Mouse (Mus musculus) midbrain, embryonic 16.5 days (tissue): Measurements from ENCODE around the gene Mitd1. TPM values are rescaled to one million over a fixed set of nuclear protein-coding genes. Genes with fewer than 3 reads are reported as not detected.
A peak's percentile ranks its signal among the peaks of the same experiment; 100 is the strongest.

ENCODE experiments used
- ATAC-seq: fragments of 200-750 bp; cut with Nextera tagmentation; 2 replicates; pipeline ENCODE4 v1.8.0; 2017; ENCODE audit warnings: moderate TSS enrichment
- H3K27ac ChIP-seq: fragments of 300-500 bp; sonication (generic); 2 replicates; pipeline ENCODE4 v1.5.1; 2014; ENCODE audit warnings: mild to moderate bottlenecking, low read length, mixed read lengths
- H3K27me3 ChIP-seq: fragments of 300-500 bp; sonication (generic); 2 replicates; pipeline ENCODE4 v1.6.1; 2014; ENCODE audit warnings: low read depth, low read length, mixed read lengths; ENCODE audit not compliant: control insufficient read depth, insufficient read depth
- H3K36me3 ChIP-seq: fragments of 300-500 bp; sonication (generic); 2 replicates; pipeline ENCODE4 v1.6.1; 2014; ENCODE audit warnings: mild to moderate bottlenecking, low read length, moderate library complexity, mixed read lengths; ENCODE audit not compliant: control insufficient read depth, insufficient read depth
- H3K4me1 ChIP-seq: fragments of 300-500 bp; sonication (generic); 2 replicates; pipeline ENCODE4 v1.6.1; 2014; ENCODE audit warnings: mild to moderate bottlenecking, low read length, mixed read lengths; ENCODE audit not compliant: control insufficient read depth, insufficient read depth
- H3K4me2 ChIP-seq: fragments of 300-500 bp; sonication (generic); 2 replicates; pipeline ENCODE4 v1.6.1; 2014; ENCODE audit warnings: mild to moderate bottlenecking, low read length, mixed read lengths
- H3K4me3 ChIP-seq: fragments of 300-500 bp; sonication (generic); 2 replicates; pipeline ENCODE4 v1.5.1; 2014; ENCODE audit warnings: low read depth, mild to moderate bottlenecking, low read length, moderate library complexity, mixed read lengths
- H3K9ac ChIP-seq: fragments of 300-500 bp; sonication (generic); 2 replicates; pipeline ENCODE4 v1.6.1; 2014; ENCODE audit warnings: low read depth, low read length, mixed read lengths
- H3K9me3 ChIP-seq: fragments of 300-500 bp; sonication (generic); replicated peaks from 2 replicates; pipeline ENCODE4 v1.6.1; 2014; ENCODE audit warnings: mild to moderate bottlenecking, low read length, mixed read lengths; ENCODE audit not compliant: control insufficient read depth, poor library complexity, severe bottlenecking
- WGBS: fragments of 180-500 bp; shearing (Covaris S2); extraction: QIAGEN DNeasy Blood & Tissue Kit; methylation state at CpG from one replicate; pipeline ENCODE4 v1.1.7; 2014; 5-methylcytosine and 5-hydroxymethylcytosine counted together
- polyA plus RNA-seq: library from polyadenylated mRNA; unstranded; fragments of >200 nt; fragmentation: Nextera tagmentation; extraction: Ambion mirVana; gene quantifications from 2 replicates; pipeline ENCODE4 v1.2.1, GENCODE M21; 2015

Gene Mitd1
- polyA plus RNA-seq, result 13.8 and 14.0 TPM in 2 replicates

GRCm38 (mm10) chr1:37890025-37890652 lies at the start of gene Mitd1, which contains the start of gene Mrpl30:
Gene Mitd1 (minus strand): TSS chr1:37890411.
Gene Mrpl30 (plus strand): TSS chr1:37890477.
- H3K4me1 ChIP-seq, result peaks cover 20% of the 10 kb centered on the region
- ATAC-seq, result peak; percentile 93
- no peaks in the 10 kb centered on the region for H3K9me3 ChIP-seq
- peaks cover 7% of the 10 kb centered on the region; the same call in 1 of the 2 replicates for H3K36me3 ChIP-seq
- H3K4me3 ChIP-seq, result peak within 1 kb of the TSS; percentile 72
- WGBS, result under 1% methylated on average over 41 of the region's 41 CpGs
- no peaks in the 10 kb centered on the region for H3K27me3 ChIP-seq
- peak within 1 kb of the TSS; percentile 71 for H3K27ac ChIP-seq
- H3K4me2 ChIP-seq, result peak within 1 kb of the TSS; percentile 91
- peak within 1 kb of the TSS; percentile 77 for H3K9ac ChIP-seq

GRCm38 (mm10) chr1:37931806-37932205 lies 41.6 kb upstream of the Mitd1 start:
- Histone ChIP-seq H3K9me3 (no peaks in the 10 kb centered on the region), H3K4me2 (no peak overlapping the region), H3K9ac (no peak overlapping the region), H3K27ac (no peak overlapping the region), H3K36me3 (no peaks in the 10 kb centered on the region), H3K27me3 (no peaks in the 10 kb centered on the region), H3K4me3 (no peak overlapping the region), H3K4me1 (no peaks in the 10 kb centered on the region)
- 9% methylated on average over 3 of the region's 3 CpGs for WGBS
- no peak for ATAC-seq

GRCm38 (mm10) chr1:37925971-37926370 lies 35.8 kb upstream of the Mitd1 start:
- no peaks in the 10 kb centered on the region for H3K36me3 ChIP-seq
- no peak for ATAC-seq
- H3K27ac ChIP-seq, result no peak overlapping the region
- H3K4me2 ChIP-seq, result no peak overlapping the region
- H3K27me3 ChIP-seq, result no peaks in the 10 kb centered on the region
- no peak overlapping the region for H3K4me3 ChIP-seq
- H3K9me3 ChIP-seq, result no peaks in the 10 kb centered on the region
- WGBS, result 74% methylated on average over 8 of the region's 8 CpGs
- no peaks in the 10 kb centered on the region for H3K4me1 ChIP-seq
- H3K9ac ChIP-seq, result no peak overlapping the region

- WGBS, result 58% methylated on average over 8 of the region's 8 CpGs
- no peak for ATAC-seq
- Histone ChIP-seq H3K4me1 (no peaks in the 10 kb centered on the region), H3K27ac (no peak overlapping the region), H3K36me3 (no peaks in the 10 kb centered on the region), H3K4me3 (no peak overlapping the region), H3K27me3 (no peaks in the 10 kb centered on the region), H3K9me3 (no peaks in the 10 kb centered on the region), H3K9ac (no peak overlapping the region), H3K4me2 (no peak overlapping the region)
Measured at GRCm38 (mm10) chr1:37922536-37922935, 32.3 kb upstream of the Mitd1 start.

- Histone ChIP-seq H3K27ac (no peak overlapping the region), H3K4me1 (no peaks in the 10 kb centered on the region), H3K4me3 (no peak overlapping the region), H3K36me3 (no peaks in the 10 kb centered on the region), H3K4me2 (no peak overlapping the region), H3K9me3 (no peaks in the 10 kb centered on the region), H3K27me3 (no peaks in the 10 kb centered on the region), H3K9ac (no peak overlapping the region)
- ATAC-seq, result no peak
- WGBS, result 86% methylated on average over 6 of the region's 6 CpGs
Measured at GRCm38 (mm10) chr1:37918096-37918495, 27.9 kb upstream of the Mitd1 start.

- Histone ChIP-seq H3K27me3 (no peaks in the 10 kb centered on the region), H3K9ac (no peak overlapping the region), H3K4me3 (no peak overlapping the region), H3K27ac (no peak overlapping the region), H3K4me2 (no peak overlapping the region), H3K4me1 (no peaks in the 10 kb centered on the region), H3K36me3 (no peaks in the 10 kb centered on the region), H3K9me3 (no peaks in the 10 kb centered on the region)
- WGBS, result 83% methylated on average over 13 of the region's 13 CpGs
- no peak for ATAC-seq
Measured at GRCm38 (mm10) chr1:37917666-37918065, 27.5 kb upstream of the Mitd1 start.

GRCm38 (mm10) chr1:37916393-37916792 lies 26.2 kb upstream of the Mitd1 start, which contains the start of gene Lyg2:
Gene Lyg2 (minus strand): TSS chr1:37916493.
- no peaks in the 10 kb centered on the region for H3K27me3 ChIP-seq
- no peak within 1 kb of the TSS for H3K9ac ChIP-seq
- H3K4me2 ChIP-seq, result no peak within 1 kb of the TSS
- H3K27ac ChIP-seq, result no peak within 1 kb of the TSS
- WGBS, result 73% methylated on average over 5 of the region's 5 CpGs
- no peak within 1 kb of the TSS for H3K4me3 ChIP-seq
- ATAC-seq, result no peak
- H3K9me3 ChIP-seq, result no peaks in the 10 kb centered on the region
- H3K4me1 ChIP-seq, result no peaks in the 10 kb centered on the region
- no peaks in the 10 kb centered on the region for H3K36me3 ChIP-seq

- Histone ChIP-seq H3K4me2 (no peak overlapping the region), H3K27ac (no peak overlapping the region), H3K9me3 (no peaks in the 10 kb centered on the region), H3K36me3 (no peaks in the 10 kb centered on the region), H3K9ac (no peak overlapping the region), H3K4me1 (no peaks in the 10 kb centered on the region), H3K27me3 (no peaks in the 10 kb centered on the region), H3K4me3 (no peak overlapping the region)
- no peak for ATAC-seq
- WGBS, result 76% methylated on average over 2 of the region's 2 CpGs
Measured at GRCm38 (mm10) chr1:37912751-37913150, 22.5 kb upstream of the Mitd1 start.

- Histone ChIP-seq H3K27ac (no peak overlapping the region), H3K9ac (no peak overlapping the region), H3K4me1 (no peaks in the 10 kb centered on the region), H3K4me3 (no peak overlapping the region), H3K27me3 (no peaks in the 10 kb centered on the region), H3K9me3 (no peaks in the 10 kb centered on the region), H3K36me3 (peaks cover 11% of the 10 kb centered on the region), H3K4me2 (no peak overlapping the region)
- WGBS, result 40% methylated on average over 6 of the region's 6 CpGs
- ATAC-seq, result no peak
Measured at GRCm38 (mm10) chr1:37903178-37903577, 13.0 kb upstream of the Mitd1 start.
